Comparison of ENCODE assay signal across 8 mouse cellular contexts in genomic region chr5:24750321-24751304, GRCm38 (mm10). TPM values are rescaled to one million over a fixed set of nuclear protein-coding genes. Genes with fewer than 3 reads are reported as not detected.
DNase-seq lines count a peak whose midpoint lies in the region; ATAC-seq and TF ChIP-seq lines count a peak whose summit lies in the region.

No protein-coding gene starts in this region.

- H3K27ac ChIP-seq in cerebellum, adult 2 months (ENCODE audit: insufficient read depth, low read length) = peak overlapping the region; percentile 96
- peak overlapping the region; percentile 95 for H3K27ac ChIP-seq in lung, embryonic 15.5 days
- H3K27ac ChIP-seq in olfactory bulb, adult 2 months (ENCODE audit: insufficient read depth, low read depth, low read length) = peak overlapping the region; percentile 61

- H3K4me3 ChIP-seq in cerebellum, adult 2 months (replicated peaks; ENCODE audit: insufficient read depth, low read depth, low read length) = peak overlapping the region; percentile 52
- H3K4me3 ChIP-seq in lung, embryonic 15.5 days = peak overlapping the region; percentile 63
- peak overlapping the region; percentile 54 for H3K4me3 ChIP-seq in olfactory bulb, adult 2 months (ENCODE audit: insufficient read depth, low read depth, low read length)

- peaks cover 9% of the 10 kb centered on the region; the same call in 1 of the 2 replicates for H3K4me1 ChIP-seq in cerebellum, adult 2 months (ENCODE audit: control insufficient read depth, insufficient read depth, low read length)
- peaks cover 47% of the 10 kb centered on the region for H3K4me1 ChIP-seq in lung, embryonic 15.5 days
- H3K4me1 ChIP-seq in olfactory bulb, adult 2 months (ENCODE audit: control insufficient read depth, insufficient read depth, low read length) = peaks cover 16% of the 10 kb centered on the region

- peak; percentile 81 to 87 for ATAC-seq in hematopoietic stem cell, adult 5-6 weeks (replicated peaks in 1 of 2; ENCODE audit: insufficient read depth in 1 of 2, low FRiP score in 2 of 2, low TSS enrichment in 1 of 2, low read depth in 1 of 2, poor library complexity in 2 of 2, severe bottlenecking in 2 of 2)
- peak; percentile 79 for ATAC-seq in lung, embryonic 15.5 days (ENCODE audit: borderline replicate concordance, extremely low read depth, low FRiP score, low TSS enrichment)

- 2% methylated on average over 58 of the region's 59 CpGs for WGBS in cerebellum, adult 2 months
- WGBS in lung, embryonic 15.5 days = 1% methylated on average over 57 of the region's 59 CpGs
- 2% methylated on average over 58 of the region's 59 CpGs for WGBS in olfactory bulb, adult 2 months

- TF ChIP-seq POLR2A in cerebellum, adult 2 months (IDR thresholded peaks at IDR 0.05; ENCODE audit: borderline replicate concordance, insufficient read depth, low read length) = peak; percentile 62; the same call in 1 of the 2 replicates
- peak; percentile 39 for TF ChIP-seq POLR2A in olfactory bulb, adult 2 months (IDR thresholded peaks at IDR 0.05; ENCODE audit: insufficient read depth, low read depth, low read length)

- peak overlapping the region; percentile 91 for H3K4me2 ChIP-seq in lung, embryonic 15.5 days

- no peaks in the 10 kb centered on the region for H3K36me3 ChIP-seq in lung, embryonic 15.5 days

- peak; percentile 88 for DNase-seq in MN1 (ENCODE audit: low spot score)
- peak; percentile 87 to 89 for DNase-seq in cerebellum, adult 2 months
- peak; percentile 86 for DNase-seq in forelimb bud, embryonic 11.5 days (ENCODE audit: low read depth, low spot score)
- peak; percentile 44 for DNase-seq in layer of hippocampus, adult 9-10 months (ENCODE audit: low spot score)
- DNase-seq in thymus, postnatal 0 days (ENCODE audit: low spot score) = peak; percentile 93

- no peaks in the 10 kb centered on the region for H3K27me3 ChIP-seq in cerebellum, adult 2 months (ENCODE audit: control insufficient read depth, insufficient read depth, low read length)
- H3K27me3 ChIP-seq in lung, embryonic 15.5 days = no peaks in the 10 kb centered on the region

- no peaks in the 10 kb centered on the region for H3K9me3 ChIP-seq in lung, embryonic 15.5 days

- TF ChIP-seq CTCF in cerebellum, adult 2 months (IDR thresholded peaks at IDR 0.05; ENCODE audit: borderline replicate concordance, insufficient read depth, low read depth, low read length) = peak; percentile 69
- TF ChIP-seq CTCF in olfactory bulb, adult 2 months (IDR thresholded peaks at IDR 0.05; ENCODE audit: insufficient read depth, low read depth, low read length) = peak; percentile 83

- peak overlapping the region; percentile 84 for H3K9ac ChIP-seq in lung, embryonic 15.5 days

RNA-seq across cellular contexts. Expression of gene Crygn, which starts 7.2 kb away (rescaled TPM):
- polyA plus RNA-seq in cerebellum, adult 2 months (2012; rRNA removed) = 0.34 and 0.76 TPM in 2 replicates
- total RNA-seq in hematopoietic stem cell, adult 5-6 weeks (2017) = 22.8 TPM in 1 of 2 replicates, not detected in the other
- 2.0 and 2.2 TPM in 2 replicates for polyA plus RNA-seq in lung, embryonic 15.5 days (2015; fragmentation: Nextera tagmentation; extraction: Ambion mirVana)
- polyA plus RNA-seq in olfactory bulb, adult 2 months (2012; ENCODE audit: insufficient read depth, insufficient read length, low replicate concordance, missing spikeins) = not detected in 2 replicates
- 1.1 and 4.1 TPM in 2 replicates for polyA plus RNA-seq in thymus, postnatal 0 days (2015; fragmentation: Nextera tagmentation; extraction: Ambion mirVana)

RNA-seq across cellular contexts. Expression of gene Wdr86, which starts 20.1 kb away (rescaled TPM):
- 1.5 and 3.6 TPM in 2 replicates for polyA plus RNA-seq in cerebellum, adult 2 months (2012; rRNA removed)
- total RNA-seq in hematopoietic stem cell, adult 5-6 weeks (2017) = 0.30 and 1.5 TPM in 2 replicates
- 36.3 and 37.2 TPM in 2 replicates for polyA plus RNA-seq in lung, embryonic 15.5 days (2015; fragmentation: Nextera tagmentation; extraction: Ambion mirVana)
- polyA plus RNA-seq in olfactory bulb, adult 2 months (2012; ENCODE audit: insufficient read depth, insufficient read length, low replicate concordance, missing spikeins) = not detected in 2 replicates
- 2.0 and 2.4 TPM in 2 replicates for polyA plus RNA-seq in thymus, postnatal 0 days (2015; fragmentation: Nextera tagmentation; extraction: Ambion mirVana)

Comparison
In these comparisons a context has a peak if more than half of its experiments do, and no peak if none do; other contexts are left out.
1. Peak in every context shown above with its lines: DNase-seq, ATAC-seq, H3K4me3 ChIP-seq and H3K27ac ChIP-seq.